Mouse (Mus musculus) layer of hippocampus, postnatal 36 days (tissue): ENCODE results near the gene Prkcq. TPM values are rescaled to one million over a fixed set of nuclear protein-coding genes. Genes with fewer than 3 reads are reported as not detected.

ENCODE experiments used
- DNase-seq, 2 experiments: peaks; one replicate each; pipeline ENCODE4 v3.0.0; 2022
- total RNA-seq, 2 experiments: library from RNA; stranded (reverse); gene quantifications; 2 replicates each; pipeline ENCODE4 v1.2.3; 2021

Prkcq gene
- total RNA-seq, 2 experiments from 2014 or later = 11.1 to 11.2 TPM

DNA sequence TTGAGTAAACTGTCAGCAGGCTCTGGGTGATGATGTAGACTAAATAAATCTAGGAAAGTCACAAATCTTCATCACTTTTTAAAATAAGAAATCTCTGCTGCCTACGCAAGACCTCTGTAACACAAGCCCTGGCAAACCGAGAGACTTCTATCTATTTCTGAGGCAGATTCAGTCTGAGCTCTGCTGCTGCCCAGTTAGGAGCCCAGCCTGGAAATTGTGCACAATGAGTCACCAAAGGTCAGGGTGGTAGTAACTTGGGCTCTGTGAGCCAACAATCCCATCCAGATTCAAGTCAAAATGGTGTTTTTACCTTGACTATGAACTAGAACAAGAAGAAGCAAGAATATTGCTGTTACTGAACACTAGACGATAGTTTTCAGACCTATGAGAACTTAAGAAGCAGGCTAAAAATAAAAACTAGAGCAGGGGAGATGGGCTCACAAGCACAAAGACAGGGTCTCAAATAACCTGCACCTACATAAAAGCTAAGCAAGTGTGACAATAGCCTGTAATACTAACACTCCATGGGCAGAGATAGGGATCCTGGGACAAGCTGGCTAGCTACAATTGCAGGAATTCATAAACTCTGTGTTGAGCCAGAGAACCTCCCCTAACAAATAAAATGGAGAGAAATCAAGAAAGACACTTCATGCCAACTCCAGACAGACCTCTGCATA, 53.0 kb downstream of the Prkcq start:
- no peak for DNase-seq

DNA sequence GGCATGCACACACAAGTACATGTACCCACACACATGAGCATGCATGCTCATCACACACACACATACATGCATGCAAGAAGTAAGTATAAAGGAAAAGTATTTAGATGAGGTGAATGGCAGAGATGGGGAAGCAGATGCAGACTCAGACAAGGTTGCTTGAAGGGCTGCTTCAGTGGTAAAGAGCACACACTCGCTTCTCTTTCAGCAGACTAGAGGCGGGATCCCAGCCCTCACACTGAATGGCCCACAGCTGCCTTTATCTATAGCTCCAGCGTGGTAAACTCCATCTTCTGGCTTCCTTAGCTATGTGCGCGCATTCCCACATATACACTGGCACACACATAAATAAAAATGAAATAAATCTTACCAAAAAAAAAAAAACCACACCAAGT, 53.6 kb downstream of the Prkcq start:
- no peak for DNase-seq

DNA sequence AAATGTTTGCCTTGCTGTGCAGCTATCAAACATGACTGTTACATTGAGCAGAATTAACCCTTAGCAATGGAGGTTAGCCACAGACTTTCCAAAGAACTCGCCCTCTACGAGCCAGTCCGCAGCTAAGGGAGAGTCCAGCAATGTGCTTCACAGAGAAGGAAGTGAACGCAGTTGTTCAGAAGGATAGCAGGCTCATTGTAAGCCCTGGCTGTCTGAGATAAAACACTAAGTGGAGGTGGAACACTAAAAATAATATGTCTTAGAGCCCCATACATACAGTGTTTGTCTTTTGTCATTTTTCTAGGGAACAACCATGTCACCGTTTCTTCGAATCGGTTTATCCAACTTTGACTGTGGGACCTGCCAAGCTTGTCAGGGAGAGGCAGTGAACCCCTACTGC, 54.6 kb downstream of the Prkcq start:
- no peak for DNase-seq

DNA sequence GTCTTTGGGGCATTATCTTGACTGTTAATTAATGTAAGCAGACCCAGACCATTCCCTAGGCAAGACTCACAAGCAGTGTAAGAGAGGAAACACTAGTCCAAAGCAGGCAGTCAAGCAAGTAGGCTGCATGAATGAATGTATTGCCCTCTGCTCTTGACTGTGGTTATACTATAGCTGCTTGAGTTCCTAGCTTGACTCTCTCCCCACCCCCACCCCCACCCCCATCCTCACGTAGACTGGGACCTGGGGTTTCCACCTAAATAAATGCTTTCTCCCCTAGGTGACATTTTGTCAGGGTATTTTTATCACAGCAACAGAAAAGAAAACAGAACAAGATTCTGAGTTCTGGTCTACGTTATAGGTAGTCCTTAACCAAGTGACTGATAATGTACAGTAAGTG, 57.2 kb downstream of the Prkcq start:
- no peak for DNase-seq

DNA sequence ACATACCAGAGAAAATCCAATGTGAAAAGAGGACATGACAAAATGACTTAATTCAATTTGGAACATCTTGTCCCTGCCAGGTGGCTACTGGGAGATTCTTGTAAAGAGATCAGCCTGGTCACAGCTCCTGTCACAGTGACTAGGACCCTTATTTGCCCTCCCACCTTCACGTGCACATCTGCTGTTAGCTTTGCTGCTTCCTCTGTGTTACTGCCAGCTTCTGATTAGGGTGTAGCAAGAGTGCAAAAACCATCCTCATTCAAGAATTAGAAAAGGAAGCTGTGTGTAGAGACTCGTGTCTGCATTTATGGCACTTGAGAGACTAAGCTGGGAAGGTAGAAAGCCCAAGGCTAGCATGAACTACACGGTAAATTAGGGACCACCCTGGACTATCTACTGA, 59.2 kb downstream of the Prkcq start:
- DNase-seq = no peak

DNA sequence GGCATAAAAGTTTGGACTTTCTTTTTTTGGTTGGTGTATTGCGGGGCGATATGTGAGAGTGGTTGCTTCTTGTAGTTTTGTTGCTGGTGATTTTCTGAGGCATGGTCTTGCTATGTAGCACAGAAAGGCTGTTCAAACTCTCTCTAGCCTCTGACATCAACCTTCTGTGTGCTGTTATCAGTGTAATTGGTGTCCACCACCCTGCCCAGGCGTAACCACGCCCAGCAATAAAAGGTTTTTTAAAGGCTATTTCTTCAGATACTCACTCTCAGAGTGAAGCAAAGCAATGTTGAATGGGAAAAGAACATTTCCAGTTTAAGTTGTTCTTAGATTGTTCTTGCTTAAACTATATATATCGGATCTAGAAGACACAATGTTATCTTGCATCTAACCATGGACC, 60.1 kb downstream of the Prkcq start:
- DNase-seq = no peak

DNA sequence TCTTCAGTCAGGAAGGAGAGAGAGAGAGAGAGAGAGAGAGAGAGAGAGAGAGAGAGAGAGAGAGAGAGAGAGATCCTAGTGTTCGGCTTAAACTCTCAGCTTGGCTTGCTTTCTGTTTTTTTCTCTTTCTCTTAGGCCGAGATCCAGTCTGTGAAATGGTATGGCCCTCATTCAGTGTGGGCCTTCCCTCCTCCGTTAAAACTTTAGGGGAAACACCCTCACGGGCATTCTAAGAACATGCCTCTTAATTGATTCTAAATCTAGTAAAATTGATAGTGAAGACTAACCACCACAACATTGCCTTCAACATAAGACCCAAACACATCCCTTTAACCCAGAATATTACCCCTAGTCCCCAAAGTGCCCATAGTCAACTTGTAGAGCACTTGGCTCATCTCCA, 66.3 kb downstream of the Prkcq start:
- DNase-seq = no peak

DNA sequence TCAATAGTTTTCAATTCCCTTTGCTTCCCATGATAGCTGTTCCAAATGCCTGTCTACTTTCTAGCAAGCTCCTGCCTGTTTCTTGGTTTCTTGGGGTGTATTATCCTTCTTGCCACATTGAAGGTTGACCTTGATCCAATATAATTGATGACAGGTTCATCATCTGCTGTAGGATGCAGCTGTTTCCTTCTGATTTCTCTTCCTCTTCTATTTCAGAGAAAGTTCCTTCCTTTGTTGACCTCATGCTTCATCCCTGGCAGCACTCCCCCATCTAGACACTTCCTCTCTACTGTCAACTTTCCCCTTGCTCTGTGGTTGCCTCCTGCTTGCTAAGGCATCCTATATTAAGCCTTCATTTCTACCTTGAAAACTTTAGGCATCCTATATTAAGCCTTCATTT, 67.6 kb downstream of the Prkcq start:
- DNase-seq = no peak

DNA sequence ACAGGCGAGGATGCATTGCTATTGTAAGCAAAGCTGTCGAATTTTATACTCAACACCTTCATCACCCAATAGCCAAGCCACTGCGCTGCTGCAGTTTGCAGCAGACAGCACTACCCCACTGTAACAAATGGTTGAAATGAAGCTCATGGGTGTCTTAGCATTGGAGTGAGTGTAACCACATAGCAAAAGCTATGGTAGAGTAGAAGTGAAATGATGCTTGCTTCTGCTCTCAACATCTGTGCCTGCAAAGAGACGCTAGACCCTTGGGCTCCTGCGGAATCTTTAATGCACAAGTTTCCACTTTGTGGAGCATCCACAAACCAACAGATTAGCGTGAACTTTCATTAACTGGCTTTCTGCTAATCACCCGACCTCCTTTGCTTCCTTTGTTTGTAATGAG, 74.0 kb downstream of the Prkcq start:
- no peak for DNase-seq

DNA sequence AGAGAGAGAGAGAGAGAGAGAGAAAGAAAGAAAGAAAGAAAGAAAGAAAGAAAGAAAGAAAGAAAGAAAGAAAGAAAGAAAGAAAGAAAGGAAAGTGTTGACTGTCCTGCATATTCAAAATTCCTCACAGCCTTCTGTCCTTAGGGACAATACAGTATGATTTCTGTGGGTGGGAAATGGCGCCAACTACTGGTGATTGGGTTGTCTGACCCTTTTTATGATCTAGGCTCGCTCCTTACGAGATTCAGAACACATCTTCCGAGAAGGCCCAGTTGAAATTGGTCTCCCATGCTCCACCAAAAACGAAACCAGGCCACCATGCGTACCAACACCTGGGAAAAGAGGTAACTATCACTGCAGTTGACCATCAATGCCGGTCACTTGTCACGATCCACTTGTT, 82.0 kb downstream of the Prkcq start:
- DNase-seq = peak; percentile 3 to 16

DNA sequence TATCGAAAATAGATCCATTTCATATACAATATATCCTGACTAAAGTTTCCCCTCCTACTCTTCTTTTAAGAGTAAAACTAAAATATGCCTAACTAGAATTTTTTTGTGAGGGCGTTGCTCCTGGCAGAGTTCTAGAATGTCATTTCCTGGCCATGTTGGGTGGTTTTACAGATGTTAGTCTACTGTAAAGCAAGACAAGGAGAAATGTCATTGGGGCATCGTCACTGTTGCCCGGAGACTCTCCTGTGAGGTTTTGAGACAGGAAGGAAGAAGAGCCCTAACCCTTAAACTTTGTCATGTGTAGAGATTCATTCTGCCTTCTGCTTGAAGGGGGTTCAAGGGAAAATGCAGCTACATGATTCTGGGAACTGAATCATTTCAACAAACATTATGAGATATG, 82.5 kb downstream of the Prkcq start:
- no peak for DNase-seq

DNA sequence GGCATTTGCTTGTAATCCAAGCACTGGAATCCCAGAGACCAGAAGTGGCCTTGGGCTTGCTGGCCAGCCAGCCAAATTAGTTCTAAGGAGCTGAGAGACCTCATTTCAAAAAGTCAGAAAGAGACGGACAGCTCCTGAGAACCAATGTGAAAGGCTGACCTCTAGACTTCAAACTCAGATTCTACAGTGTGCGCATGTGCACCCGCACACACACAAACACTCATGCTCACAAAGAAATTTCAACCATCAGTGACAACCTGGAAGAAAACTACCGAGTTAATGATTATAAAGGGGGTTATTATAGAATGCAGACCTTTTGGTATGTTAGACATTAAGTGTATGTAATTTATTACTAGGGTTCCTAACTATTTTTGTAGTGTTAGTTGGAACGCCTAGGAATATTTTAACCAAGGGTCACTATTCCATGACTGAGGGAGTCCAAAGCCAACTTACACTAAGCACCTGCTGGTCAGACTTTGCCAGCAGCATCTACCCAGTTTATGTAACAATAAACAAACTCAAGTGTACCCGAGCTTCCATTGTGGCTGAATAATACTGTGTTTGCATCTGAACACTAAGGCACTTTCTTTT, 85.4 kb downstream of the Prkcq start:
- no peak for DNase-seq

DNA sequence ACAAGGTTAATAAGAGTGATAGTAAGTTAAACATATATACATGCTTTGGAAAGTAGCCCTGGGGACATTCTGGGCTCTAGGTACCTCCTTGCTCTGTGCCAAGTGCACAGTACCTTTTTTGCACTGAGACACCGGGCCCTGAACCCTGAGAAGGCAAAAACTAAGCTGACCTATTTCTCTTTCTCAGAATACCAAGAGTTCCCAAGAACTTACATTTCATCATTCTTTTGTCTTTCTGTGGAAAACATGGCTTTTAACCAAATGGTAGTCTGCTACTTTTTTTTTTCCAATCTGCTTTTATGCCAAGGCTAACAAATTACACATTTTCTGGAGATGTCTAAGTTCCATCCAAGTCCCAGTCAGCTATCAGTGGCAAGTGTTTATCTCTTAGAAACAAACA, 86.3 kb downstream of the Prkcq start:
- no peak for DNase-seq

DNA sequence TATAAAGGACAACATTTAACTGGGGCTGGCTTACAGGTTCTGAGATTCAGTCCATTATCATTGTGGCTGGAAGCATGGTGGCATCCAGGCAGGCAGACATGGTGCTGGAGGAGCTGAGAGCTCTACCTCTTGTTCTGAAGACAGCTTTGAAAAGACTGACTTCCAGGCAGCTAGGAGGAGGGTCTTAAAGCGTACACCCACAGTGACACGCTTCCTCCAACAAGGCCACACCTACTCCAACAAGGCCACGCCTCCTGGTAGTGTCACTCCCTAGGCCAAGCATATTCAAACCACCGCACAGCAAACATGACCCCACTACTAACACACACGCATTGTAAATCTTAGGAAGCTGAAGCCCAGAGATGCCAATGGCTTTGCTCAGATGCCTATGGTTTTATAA, 87.5 kb downstream of the Prkcq start:
- no peak for DNase-seq

DNA sequence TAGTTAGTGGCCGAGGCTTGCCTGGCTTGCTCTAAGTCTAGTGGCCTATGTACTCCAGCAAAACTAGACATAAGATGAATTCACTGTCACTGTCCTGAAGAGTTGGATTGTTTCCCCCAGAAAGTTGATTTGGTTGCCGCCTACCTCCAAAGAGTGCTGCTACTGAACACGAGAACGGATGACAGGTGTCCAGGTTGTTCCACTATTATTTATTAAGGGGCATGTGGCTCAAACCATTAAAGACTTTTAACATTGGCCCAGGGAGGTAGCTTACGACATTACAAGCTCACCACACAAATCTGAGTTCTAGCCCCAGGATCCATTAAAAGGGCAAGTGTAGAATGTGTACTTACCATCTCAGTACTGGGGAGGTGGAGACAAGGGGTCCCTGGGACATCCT, 92.9 kb downstream of the Prkcq start:
- no peak for DNase-seq

DNA sequence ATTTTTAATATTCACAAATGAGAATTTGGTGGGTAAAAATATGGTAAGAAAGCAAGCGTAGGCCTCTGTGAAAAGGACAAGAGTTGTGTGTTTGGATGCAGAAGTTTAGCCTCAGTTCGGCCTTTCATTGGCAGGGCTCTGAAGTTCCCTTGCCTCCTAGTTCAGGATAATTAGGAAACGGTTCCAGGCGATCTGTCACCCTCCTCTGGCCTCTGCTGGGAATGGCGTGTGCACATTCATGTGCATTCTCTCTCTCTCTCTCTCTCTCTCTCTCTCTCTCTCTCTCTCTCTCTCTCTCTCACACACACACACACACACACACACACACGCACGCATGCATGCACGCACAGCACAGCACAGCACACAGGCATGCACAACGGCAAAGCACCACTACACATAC, 93.5 kb downstream of the Prkcq start:
- DNase-seq = no peak

DNA sequence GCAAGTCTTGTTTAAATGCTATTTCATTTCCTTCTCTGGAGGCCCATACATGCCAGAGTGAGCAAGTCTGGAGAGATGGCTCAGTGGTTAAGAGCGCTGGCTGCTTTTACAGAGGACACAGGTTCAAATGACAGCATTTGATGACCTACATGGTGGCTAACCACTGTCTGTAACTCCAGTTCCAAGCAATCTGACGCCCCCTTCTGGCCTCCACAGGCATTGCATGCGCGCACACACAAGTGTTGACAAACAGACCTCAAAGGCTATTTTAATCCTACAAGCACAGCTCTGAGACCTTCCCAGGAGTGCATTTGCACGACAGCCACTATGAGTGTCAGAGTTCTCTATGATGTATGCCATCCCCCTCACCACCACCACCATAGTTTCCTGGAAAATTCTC, 94.4 kb downstream of the Prkcq start:
- no peak for DNase-seq

DNA sequence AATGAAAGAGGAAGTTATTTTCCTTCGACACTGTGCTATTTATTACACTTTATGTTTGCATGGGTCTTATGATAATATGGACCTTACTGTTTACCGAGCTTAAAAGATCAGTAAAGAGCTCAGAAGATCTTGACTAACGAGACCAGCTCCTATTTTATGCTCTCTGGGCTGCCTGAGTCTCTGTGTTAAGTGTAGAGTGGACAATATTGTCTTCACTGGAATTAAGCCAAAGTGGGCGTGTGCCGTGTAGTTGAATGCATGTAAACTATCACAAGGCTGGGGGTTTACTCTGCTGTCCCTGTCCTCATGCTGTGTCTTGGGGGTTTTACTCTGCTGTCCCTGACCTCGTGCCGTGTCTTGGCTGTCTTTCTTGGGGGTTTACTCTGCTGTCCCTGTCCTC, 107.1 kb downstream of the Prkcq start:
- DNase-seq = no peak

DNA sequence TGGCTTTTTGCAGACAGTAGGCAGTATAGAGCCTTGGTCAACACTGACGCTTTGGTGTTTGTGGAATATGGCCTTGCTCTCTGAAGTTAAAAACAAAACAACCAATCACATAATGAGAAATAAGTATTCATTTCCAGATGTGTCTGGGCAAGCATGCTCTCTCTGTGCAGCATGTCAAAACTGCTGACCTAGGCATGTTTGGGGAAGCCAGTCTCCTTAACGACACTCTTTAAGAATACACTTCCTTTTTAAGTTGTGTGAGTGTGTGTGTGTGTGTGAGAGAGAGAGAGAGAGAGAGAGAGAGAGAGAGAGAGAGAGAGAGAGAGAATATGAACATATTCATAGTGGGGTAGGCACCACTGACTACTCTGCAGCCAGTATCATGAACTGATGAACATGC, 108.3 kb downstream of the Prkcq start:
- DNase-seq = no peak

DNA sequence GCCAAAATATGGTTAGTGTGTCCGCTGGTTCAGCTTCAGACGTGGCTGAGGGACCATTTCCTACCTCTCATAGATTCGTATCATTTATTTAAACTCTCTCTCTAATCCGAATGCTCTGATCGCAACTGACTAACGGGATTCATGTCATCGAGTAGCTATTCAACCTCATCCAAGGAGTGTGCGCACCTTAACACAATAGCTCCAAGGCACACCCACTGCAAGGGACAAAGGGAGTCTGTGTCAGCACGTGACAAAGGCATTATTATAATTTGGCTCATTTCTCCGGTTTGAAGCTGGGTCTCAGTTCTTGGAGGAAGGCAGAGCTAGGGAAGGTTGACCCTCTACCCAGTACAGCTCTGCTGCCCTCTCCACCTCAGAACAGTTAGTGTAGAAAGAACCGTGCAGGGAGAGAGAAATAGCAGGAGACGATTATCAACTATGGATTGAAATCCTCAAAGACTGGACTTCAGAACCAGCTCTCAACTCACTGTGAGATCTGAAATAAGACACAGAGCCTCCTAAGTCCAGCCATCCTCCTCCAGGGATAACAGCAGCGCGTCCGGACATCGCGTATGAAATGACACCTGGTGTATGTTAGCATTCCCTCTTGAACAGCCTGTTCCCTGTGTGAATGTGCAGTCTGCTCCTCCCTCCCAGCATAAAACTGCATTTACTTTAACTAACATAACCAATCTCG, 116.1 kb downstream of the Prkcq start:
- no peak for DNase-seq

DNA sequence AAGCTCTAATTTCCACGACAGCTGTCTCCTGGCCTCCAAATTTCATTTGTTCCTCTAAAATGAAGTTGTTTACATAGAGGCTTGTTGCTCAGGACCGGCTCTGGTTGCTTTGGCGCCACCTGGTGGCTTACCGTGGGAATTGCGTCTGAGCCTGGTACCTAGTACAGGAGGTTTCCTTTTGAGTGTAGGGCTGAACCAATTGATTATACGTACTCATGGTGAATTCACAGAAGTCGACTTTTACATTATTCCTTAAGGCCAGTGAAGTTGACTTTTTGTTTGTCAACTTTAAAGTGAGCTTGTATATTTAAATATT, 116.6 kb downstream of the Prkcq start:
- DNase-seq = peak; percentile 83

DNA sequence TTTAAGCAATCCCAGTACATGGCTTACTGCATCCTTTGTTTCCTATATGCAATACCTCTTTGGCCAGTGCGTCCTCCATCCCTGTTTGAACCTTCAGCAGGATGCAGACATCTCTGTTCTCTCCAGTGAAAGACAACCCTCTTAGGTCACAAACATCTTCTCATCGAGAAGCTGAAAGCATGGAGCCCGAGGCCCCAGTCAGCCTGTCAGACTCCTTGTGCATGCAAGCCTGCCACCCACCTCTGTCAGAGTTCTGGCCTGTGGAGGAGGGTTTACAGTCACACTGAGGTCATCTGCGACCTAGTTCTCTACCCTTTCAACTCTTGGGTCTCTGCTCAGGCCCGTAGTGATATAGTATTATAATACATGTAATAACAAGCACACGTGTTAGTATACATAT, 119.0 kb downstream of the Prkcq start:
- DNase-seq = no peak

DNA sequence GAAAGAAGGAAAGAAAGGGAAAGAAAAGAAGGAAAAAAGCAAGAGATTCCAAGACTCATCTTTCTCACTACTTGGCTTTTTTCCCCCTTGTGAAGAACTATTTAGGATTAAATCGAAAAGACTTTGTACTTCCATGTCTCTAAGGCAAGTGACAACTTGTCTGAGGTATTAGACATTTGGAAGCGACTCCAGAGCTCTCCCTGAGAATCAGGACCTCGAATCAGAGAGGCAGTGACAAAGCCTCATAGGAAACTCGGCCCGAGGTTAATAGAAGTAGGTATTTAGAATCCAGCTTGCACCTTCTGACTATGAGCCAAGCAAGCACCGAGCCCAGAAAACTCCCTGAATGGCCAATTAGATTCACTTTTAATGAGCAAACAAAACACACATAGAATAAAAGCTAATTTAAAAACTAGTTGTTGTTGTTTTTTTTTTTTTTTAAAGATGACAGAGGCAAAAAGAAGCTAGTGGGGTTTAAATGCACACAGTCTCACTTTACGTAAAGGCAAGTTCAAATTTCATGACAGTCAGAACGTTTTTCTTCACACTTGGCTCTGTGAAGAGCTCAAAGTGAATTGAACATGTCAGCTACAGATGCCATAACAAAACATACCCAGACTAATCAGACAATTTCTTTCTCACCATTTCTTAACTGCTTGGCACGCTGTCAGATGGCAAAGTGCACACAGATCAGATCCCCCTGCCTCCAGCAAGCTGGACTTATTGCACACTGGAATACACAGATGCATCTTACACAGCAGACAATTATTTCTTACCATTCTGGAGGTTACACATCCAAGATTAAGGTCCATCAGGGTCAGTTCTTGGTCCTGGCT, 119.9 kb downstream of the Prkcq start:
- DNase-seq = no peak

DNA sequence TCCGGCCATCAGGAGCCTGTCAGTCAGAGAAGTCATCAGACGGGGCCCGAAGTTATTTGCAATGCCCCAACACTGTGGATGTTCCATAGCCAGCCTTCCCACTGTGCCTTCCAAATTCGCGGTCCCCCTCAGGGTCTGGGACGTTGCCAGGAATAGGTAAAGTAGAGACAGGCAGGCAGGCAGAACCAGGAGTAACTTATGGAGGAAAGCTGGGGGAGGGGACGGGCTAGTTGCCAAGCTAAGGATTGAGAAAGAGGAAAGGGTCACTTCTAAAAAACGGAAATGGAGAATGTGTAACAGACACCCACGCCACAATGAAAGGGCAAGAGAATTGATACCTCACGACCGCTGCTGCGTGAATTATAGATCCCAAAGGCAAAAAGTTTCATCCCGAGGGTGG, 121.2 kb downstream of the Prkcq start:
- no peak for DNase-seq
